Mouse (Mus musculus) liver, postnatal 0 days (tissue): ENCODE measurements around the gene Plek. TPM values are rescaled to one million over a fixed set of nuclear protein-coding genes. Genes with fewer than 3 reads are reported as not detected.

Experiments used
- ATAC-seq: fragments of 200-750 bp; cut with Nextera tagmentation; 2 replicates; pipeline ENCODE4 v1.8.0; 2017; ENCODE audit warnings: mild to moderate bottlenecking, moderate library complexity
- DNase-seq: peaks from one replicate; pipeline ENCODE4 v3.0.0-alpha.2; 2016
- H3K27ac ChIP-seq: fragments of 300-500 bp; sonication (generic); 2 replicates; pipeline ENCODE4 v1.5.1; 2014; ENCODE audit warnings: antibody characterized with exemption, moderate library complexity, mild to moderate bottlenecking, low read depth
- H3K27me3 ChIP-seq: fragments of 300-500 bp; sonication (generic); 2 replicates; pipeline ENCODE4 v1.6.1; 2014; ENCODE audit warnings: low read length, control low read depth, mixed read lengths; ENCODE audit not compliant: insufficient read depth
- H3K36me3 ChIP-seq: fragments of 300-500 bp; sonication (generic); replicated peaks from 2 replicates; pipeline ENCODE4 v1.6.1; 2014; ENCODE audit warnings: mild to moderate bottlenecking, control low read depth, low read length, moderate library complexity, mixed read lengths; ENCODE audit not compliant: insufficient read depth
- H3K4me1 ChIP-seq: fragments of 300-500 bp; sonication (generic); 2 replicates; pipeline ENCODE4 v1.6.1; 2014; ENCODE audit warnings: antibody characterized with exemption, mild to moderate bottlenecking, control low read depth; ENCODE audit not compliant: insufficient read depth
- H3K4me2 ChIP-seq: fragments of 300-500 bp; sonication (generic); 2 replicates; pipeline ENCODE4 v1.6.1; 2014; ENCODE audit warnings: low read depth, mild to moderate bottlenecking, low read length, moderate library complexity, mixed read lengths
- H3K4me3 ChIP-seq: fragments of 300-500 bp; sonication (generic); 2 replicates; pipeline ENCODE4 v1.5.1; 2014; ENCODE audit warnings: low read depth, low read length
- H3K9ac ChIP-seq: fragments of 300-500 bp; sonication (generic); replicated peaks from 2 replicates; pipeline ENCODE4 v1.6.1; 2014; ENCODE audit warnings: mild to moderate bottlenecking, moderate library complexity
- H3K9me3 ChIP-seq: fragments of 300-500 bp; sonication (generic); 2 replicates; pipeline ENCODE4 v1.6.1; 2016; ENCODE audit warnings: mild to moderate bottlenecking, control low read depth, low read length, mixed read lengths
- CTCF ChIP-seq: sonication (generic); IDR thresholded peaks from 2 replicates; pipeline ENCODE4 v1.5.1; 2016; ENCODE audit warnings: antibody characterized with exemption, low read depth
- EP300 ChIP-seq: IDR thresholded peaks from 2 replicates; pipeline ENCODE4 v1.6.1; 2016; ENCODE audit warnings: antibody characterized with exemption, low read depth, mild to moderate bottlenecking
- WGBS: fragments of 180-500 bp; shearing (Covaris S2); extraction: QIAGEN DNeasy Blood & Tissue Kit; methylation state at CpG from one replicate; pipeline ENCODE4 v1.1.7; 2014; ENCODE audit not compliant: insufficient replicate concordance; 5-methylcytosine and 5-hydroxymethylcytosine counted together
- polyA plus RNA-seq: library from polyadenylated mRNA; unstranded; fragments of >200 nt; fragmentation: Nextera tagmentation; extraction: Ambion mirVana; gene quantifications from 2 replicates; pipeline ENCODE4 v1.2.1, GENCODE M21; 2015

Gene Plek
- polyA plus RNA-seq = 19.8 and 22.5 TPM in 2 replicates

DNA sequence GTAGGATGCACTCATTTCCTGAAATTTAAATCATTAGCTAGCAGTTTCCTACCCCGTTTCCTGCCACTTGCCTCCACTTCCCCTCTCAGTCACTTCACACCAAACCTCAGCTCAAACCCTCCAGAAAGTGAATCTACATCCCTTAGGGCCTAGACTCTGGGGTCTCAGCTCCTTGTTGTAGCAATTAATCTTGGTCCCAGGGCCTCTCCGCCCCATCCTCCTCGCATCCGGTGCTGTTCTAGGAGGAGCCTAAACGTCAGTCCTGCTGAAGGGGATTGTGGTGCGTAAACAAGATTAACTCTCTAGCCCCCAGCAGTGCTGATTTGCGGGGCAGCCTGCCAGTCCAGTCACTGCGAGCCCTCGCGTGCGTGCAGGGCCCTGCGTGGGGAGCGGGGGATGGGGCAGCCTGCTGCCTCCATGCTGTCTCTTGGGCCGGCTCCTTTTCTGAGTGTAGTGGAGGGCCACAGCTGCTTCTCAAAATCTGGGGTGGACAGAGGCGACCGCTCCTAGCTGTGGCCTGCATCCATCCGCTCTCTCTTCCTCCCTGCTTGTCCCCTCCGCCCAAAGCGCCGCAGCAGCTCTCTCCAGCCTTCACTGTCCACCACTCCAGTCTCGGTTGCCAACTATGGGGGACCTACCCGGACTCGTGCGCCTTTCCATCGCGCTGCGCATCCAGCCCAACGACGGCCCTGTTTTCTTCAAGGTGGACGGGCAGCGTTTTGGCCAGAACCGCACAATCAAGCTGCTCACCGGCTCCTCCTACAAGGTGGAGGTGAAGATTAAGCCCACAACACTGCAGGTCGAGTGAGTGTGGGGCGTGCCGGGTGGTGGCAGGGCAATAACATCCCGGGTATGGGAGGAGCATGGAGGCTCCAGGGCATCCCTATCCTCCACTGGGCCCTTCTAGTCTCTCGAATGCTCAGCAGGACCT, at the start of gene Plek, which contains the start of gene Cnrip1:
TSS of gene Plek (minus strand) at position 837 of the 931 bp plus-strand sequence.
TSS of gene Cnrip1 (plus strand) at position 42 of the 931 bp plus-strand sequence.
- Histone ChIP-seq H3K27ac (peak within 1 kb of the TSS; percentile 41), H3K9me3 (no peaks in the 10 kb centered on the region), H3K4me1 (no peaks in the 10 kb centered on the region), H3K4me3 (peak within 1 kb of the TSS; percentile 37), H3K27me3 (no peaks in the 10 kb centered on the region), H3K4me2 (peak within 1 kb of the TSS; percentile 65), H3K36me3 (no peaks in the 10 kb centered on the region), H3K9ac (peak within 1 kb of the TSS; percentile 58)
- ATAC-seq (peak; percentile 53), DNase-seq (peak; percentile 30)
- TF ChIP-seq EP300 (no peak), CTCF (no peak)
- under 1% methylated on average over 38 of the region's 38 CpGs for WGBS

DNA sequence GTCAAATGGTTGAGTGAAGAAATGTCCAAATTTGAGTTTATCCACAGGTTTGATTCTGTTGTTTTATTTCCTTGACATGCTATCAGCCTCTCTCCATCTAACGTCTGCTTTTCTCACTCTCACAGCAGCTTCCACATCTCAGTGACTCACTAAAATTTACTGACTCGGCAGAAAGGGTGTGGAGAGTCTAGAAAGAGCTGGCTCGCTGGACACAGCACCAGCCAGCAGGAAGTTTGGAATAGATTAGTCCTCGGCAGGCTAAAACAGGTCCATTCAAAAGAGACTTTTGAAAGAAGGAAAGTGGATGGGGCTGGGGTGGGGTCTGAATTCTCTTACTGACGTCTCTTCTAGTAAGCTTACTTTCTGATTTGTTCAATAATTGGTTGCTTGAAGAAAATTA, 33.9 kb upstream of the Plek start:
- no peak for DNase-seq

DNA sequence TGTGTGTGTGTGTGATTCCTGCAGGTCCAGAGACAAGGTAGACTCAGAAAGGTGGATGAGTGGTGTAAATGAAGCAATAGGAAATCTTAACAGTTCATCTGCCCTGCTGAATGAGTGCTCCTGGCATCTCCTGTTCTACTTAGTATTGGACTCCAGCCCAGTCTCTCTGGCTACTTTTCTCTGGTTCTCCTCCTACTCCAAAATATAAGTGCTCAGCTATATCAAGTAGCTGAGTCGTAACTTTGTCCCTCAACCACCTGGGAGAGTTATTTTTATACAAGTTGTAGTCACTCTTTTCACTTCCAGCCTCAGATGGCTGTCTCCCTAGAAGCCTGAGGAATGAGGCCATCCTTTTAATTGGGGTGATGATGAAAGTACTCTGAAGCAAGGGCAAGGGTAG, 31.7 kb upstream of the Plek start:
- TF ChIP-seq EP300 (no peak), CTCF (no peak)
- Histone ChIP-seq H3K4me3 (no peak overlapping the region), H3K9me3 (no peaks in the 10 kb centered on the region), H3K4me2 (no peak overlapping the region), H3K27ac (no peak overlapping the region), H3K4me1 (no peaks in the 10 kb centered on the region), H3K36me3 (no peaks in the 10 kb centered on the region), H3K9ac (no peak overlapping the region), H3K27me3 (no peaks in the 10 kb centered on the region)
- ATAC-seq (no peak), DNase-seq (no peak)
- 64% methylated on average over 1 of the region's 1 CpGs for WGBS

More for the DNA sequence above, 33.9 kb upstream of the Plek start:
- TF ChIP-seq CTCF (no peak), EP300 (no peak)
- H3K27ac ChIP-seq = no peak overlapping the region
- WGBS = 18% methylated on average over 5 of the region's 5 CpGs
- no peak overlapping the region for H3K4me2 ChIP-seq
- no peak for ATAC-seq
- H3K9ac ChIP-seq = no peak overlapping the region
- no peaks in the 10 kb centered on the region for H3K27me3 ChIP-seq
- H3K4me3 ChIP-seq = no peak overlapping the region
- no peaks in the 10 kb centered on the region for H3K9me3 ChIP-seq
- H3K36me3 ChIP-seq = no peaks in the 10 kb centered on the region
- H3K4me1 ChIP-seq = no peaks in the 10 kb centered on the region

DNA sequence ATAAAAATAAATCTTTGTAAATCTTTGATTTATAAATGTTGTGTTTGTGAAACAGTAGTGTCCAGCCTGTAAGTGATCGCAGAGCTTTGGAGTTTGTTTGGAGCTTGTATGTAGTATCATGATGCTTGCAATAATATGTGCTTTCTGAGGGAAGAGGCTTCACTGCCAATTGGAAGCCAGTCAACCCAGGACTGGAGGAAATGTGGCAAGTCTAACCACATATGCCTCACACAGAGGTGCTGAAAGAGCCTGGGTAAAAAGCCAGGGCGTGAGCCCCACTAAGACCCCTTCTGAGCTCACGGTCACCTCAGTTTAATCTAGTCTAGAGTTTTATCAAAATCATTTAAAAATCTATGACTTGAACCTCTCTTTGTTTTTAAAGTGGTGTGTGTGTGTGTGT, 31.3 kb upstream of the Plek start:
- H3K4me3 ChIP-seq = no peak overlapping the region
- 91% methylated on average over 3 of the region's 3 CpGs for WGBS
- H3K36me3 ChIP-seq = no peaks in the 10 kb centered on the region
- no peaks in the 10 kb centered on the region for H3K9me3 ChIP-seq
- TF ChIP-seq EP300 (no peak), CTCF (no peak)
- H3K9ac ChIP-seq = no peak overlapping the region
- no peaks in the 10 kb centered on the region for H3K4me1 ChIP-seq
- H3K27ac ChIP-seq = no peak overlapping the region
- ATAC-seq (no peak), DNase-seq (no peak)
- no peak overlapping the region for H3K4me2 ChIP-seq
- no peaks in the 10 kb centered on the region for H3K27me3 ChIP-seq

DNA sequence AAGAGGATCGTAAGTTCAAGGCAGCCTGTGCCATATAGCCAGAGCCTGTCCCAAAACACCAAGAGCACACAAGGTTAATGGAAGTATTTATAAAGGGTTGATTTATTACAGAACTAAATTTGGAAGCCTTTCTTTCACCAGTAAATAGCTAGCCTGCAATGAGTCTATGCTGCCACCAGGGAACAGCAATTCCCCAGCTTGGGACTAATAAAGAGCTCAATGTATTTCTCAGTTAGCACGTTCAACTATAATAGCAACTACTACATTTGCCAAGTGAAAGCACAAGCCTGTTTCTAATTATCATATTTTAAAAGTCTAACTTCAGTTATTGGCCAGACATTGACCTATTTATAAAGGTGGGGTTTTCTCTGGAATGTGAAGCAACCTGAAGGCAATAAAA, 30.8 kb upstream of the Plek start:
- H3K27me3 ChIP-seq = no peaks in the 10 kb centered on the region
- H3K9me3 ChIP-seq = no peaks in the 10 kb centered on the region
- WGBS = 54% methylated on average over 2 of the region's 2 CpGs
- no peaks in the 10 kb centered on the region for H3K4me1 ChIP-seq
- H3K9ac ChIP-seq = no peak overlapping the region
- TF ChIP-seq EP300 (no peak), CTCF (peak; percentile 69)
- DNase-seq (no peak), ATAC-seq (no peak)
- H3K36me3 ChIP-seq = no peaks in the 10 kb centered on the region
- no peak overlapping the region for H3K4me3 ChIP-seq
- H3K4me2 ChIP-seq = no peak overlapping the region
- no peak overlapping the region for H3K27ac ChIP-seq

DNA sequence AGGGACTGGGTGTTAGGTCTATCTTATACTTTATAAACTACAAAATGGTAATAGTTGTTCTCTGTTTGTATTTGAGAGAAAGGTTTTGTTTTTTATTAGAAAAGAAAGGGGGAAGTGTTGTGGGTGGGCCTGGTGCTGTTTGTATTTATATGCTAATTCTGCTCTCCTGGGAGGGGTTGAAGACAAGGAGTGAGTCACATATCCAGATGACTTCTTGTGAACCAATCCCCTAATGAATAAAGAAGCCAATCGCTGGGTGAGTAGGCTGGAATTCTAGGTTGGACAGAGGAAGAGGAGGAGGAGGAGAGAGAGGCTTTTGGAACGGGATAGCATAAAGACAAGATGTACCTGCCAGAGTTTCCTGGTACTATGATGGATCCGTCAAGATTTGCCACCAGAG, 29.9 kb upstream of the Plek start:
- no peak for ATAC-seq
- 49% methylated on average over 3 of the region's 3 CpGs for WGBS
- Histone ChIP-seq H3K9ac (no peak overlapping the region), H3K4me3 (no peak overlapping the region), H3K36me3 (no peaks in the 10 kb centered on the region), H3K27me3 (no peaks in the 10 kb centered on the region), H3K27ac (no peak overlapping the region), H3K9me3 (no peaks in the 10 kb centered on the region), H3K4me2 (no peak overlapping the region), H3K4me1 (no peaks in the 10 kb centered on the region)
- no peak for TF ChIP-seq CTCF
- DNase-seq = no peak
